21 mouse cellular contexts compared by ENCODE assay signal in genomic region chr11:109210341-109210740, GRCm38 (mm10).
DNase-seq lines count a peak whose midpoint lies in the region; ATAC-seq lines count a peak whose summit lies in the region.
"Had no signal": no experiment of that assay in that cellular context is flagged by ENCODE, and none has a peak within 500 bp of the region (broad histone marks: within the 10 kb centered on the region; RNA-seq: fewer than 3 reads in every experiment).

No protein-coding gene starts in this region.

- H3K4me1 ChIP-seq in hindbrain, embryonic 12.5 days: peaks cover 27% of the 10 kb centered on the region
- H3K4me1 ChIP-seq in hindbrain, embryonic 14.5 days (replicated peaks; ENCODE audit: control insufficient read depth, insufficient read depth, low read length): peaks cover 13% of the 10 kb centered on the region; the same call in 1 of the 2 replicates
- peaks cover 13% of the 10 kb centered on the region; the same call in 1 of the 2 replicates for H3K4me1 ChIP-seq in forebrain, embryonic 11.5 days (replicated peaks; ENCODE audit: control insufficient read depth, insufficient read depth, low read length)
- peaks cover 4% of the 10 kb centered on the region for H3K4me1 ChIP-seq in forebrain, embryonic 14.5 days (ENCODE audit: control insufficient read depth, insufficient read depth, low read length)
- peaks cover 13% of the 10 kb centered on the region for H3K4me1 ChIP-seq in midbrain, embryonic 16.5 days (ENCODE audit: control insufficient read depth, insufficient read depth, low read length)

- no peaks in the 10 kb centered on the region for H3K9me3 ChIP-seq in hindbrain, embryonic 12.5 days (replicated peaks)
- no peaks in the 10 kb centered on the region for H3K9me3 ChIP-seq in hindbrain, embryonic 14.5 days (ENCODE audit: control insufficient read depth, low read length)
- no peaks in the 10 kb centered on the region for H3K9me3 ChIP-seq in forebrain, embryonic 11.5 days (ENCODE audit: control insufficient read depth, low read length)
- no peaks in the 10 kb centered on the region for H3K9me3 ChIP-seq in forebrain, embryonic 14.5 days (replicated peaks; ENCODE audit: control insufficient read depth, low read length)
- H3K9me3 ChIP-seq in midbrain, embryonic 16.5 days (replicated peaks; ENCODE audit: control insufficient read depth, low read length, poor library complexity, severe bottlenecking): no peaks in the 10 kb centered on the region

- no peak for ATAC-seq in hindbrain, embryonic 12.5 days (ENCODE audit: low FRiP score)
- no peak for ATAC-seq in hindbrain, embryonic 14.5 days (ENCODE audit: low FRiP score)
- ATAC-seq in forebrain, embryonic 11.5 days (replicated peaks; ENCODE audit: low FRiP score): no peak
- 0 out of 2 replicates have a peak, but pooled peaks have one; percentile 5 for ATAC-seq in forebrain, embryonic 14.5 days
- ATAC-seq in midbrain, embryonic 16.5 days: 0 out of 2 replicates have a peak, but pooled peaks have one; percentile 19
- ATAC-seq: intestine, embryonic 16.5 days; Patski had no signal

- no peak for DNase-seq in hindbrain, embryonic 14.5 days (ENCODE audit: low spot score)
- DNase-seq in forebrain, embryonic 11.5 days (ENCODE audit: low spot score): no peak
- peak; percentile 59 for DNase-seq in forebrain, embryonic 14.5 days (ENCODE audit: low spot score)
- DNase-seq in thymus, postnatal 0 days (ENCODE audit: low spot score): no peak
- DNase-seq in thymus, postnatal 36 days: no peak
- DNase-seq: B cell, adult 2 months; cerebellum, adult 18-20 months; cerebellum, postnatal 36 days; gastrocnemius, postnatal 25 days; heart, adult 2 months; kidney, adult 9 months; kidney, postnatal 14 days; thymus, postnatal 25 days had no signal

- H3K4me3 ChIP-seq in hindbrain, embryonic 12.5 days: no peak overlapping the region
- no peak overlapping the region for H3K4me3 ChIP-seq in hindbrain, embryonic 14.5 days (replicated peaks; ENCODE audit: low read length)
- no peak overlapping the region for H3K4me3 ChIP-seq in forebrain, embryonic 11.5 days (ENCODE audit: low read depth, low read length)
- no peak overlapping the region for H3K4me3 ChIP-seq in forebrain, embryonic 14.5 days (ENCODE audit: low read depth, low read length)
- H3K4me3 ChIP-seq in midbrain, embryonic 16.5 days (ENCODE audit: low read depth, low read length): no peak overlapping the region
- H3K4me3 ChIP-seq: heart, adult 2 months; layer of hippocampus, adult 2 months; myocyte had no signal

- H3K4me2 ChIP-seq in hindbrain, embryonic 12.5 days (replicated peaks): 0 out of 2 replicates have a peak overlapping the region, but pooled peaks have one; percentile 4
- no peak overlapping the region for H3K4me2 ChIP-seq in hindbrain, embryonic 14.5 days (replicated peaks)
- H3K4me2 ChIP-seq in forebrain, embryonic 11.5 days (ENCODE audit: low read depth, low read length, severe bottlenecking): peak overlapping the region; percentile 21; the same call in 1 of the 2 replicates
- no peak overlapping the region for H3K4me2 ChIP-seq in forebrain, embryonic 14.5 days (ENCODE audit: low read length)
- H3K4me2 ChIP-seq in midbrain, embryonic 16.5 days (ENCODE audit: low read length): peak overlapping the region; percentile 1; the same call in 1 of the 2 replicates

- H3K36me3 ChIP-seq in hindbrain, embryonic 12.5 days: no peaks in the 10 kb centered on the region
- no peaks in the 10 kb centered on the region for H3K36me3 ChIP-seq in hindbrain, embryonic 14.5 days (replicated peaks; ENCODE audit: control insufficient read depth, insufficient read depth)
- H3K36me3 ChIP-seq in forebrain, embryonic 11.5 days (ENCODE audit: control insufficient read depth, insufficient read depth, low read length): no peaks in the 10 kb centered on the region
- H3K36me3 ChIP-seq in forebrain, embryonic 14.5 days (ENCODE audit: control insufficient read depth, insufficient read depth, low read length): no peaks in the 10 kb centered on the region
- no peaks in the 10 kb centered on the region for H3K36me3 ChIP-seq in midbrain, embryonic 16.5 days (ENCODE audit: control insufficient read depth, insufficient read depth, low read length)
- H3K36me3 ChIP-seq: G1E had no signal

- no peak overlapping the region for H3K27ac ChIP-seq in hindbrain, embryonic 12.5 days
- no peak overlapping the region for H3K27ac ChIP-seq in hindbrain, embryonic 14.5 days
- 0 out of 2 replicates have a peak overlapping the region, but pooled peaks have one; percentile 3 for H3K27ac ChIP-seq in forebrain, embryonic 11.5 days (ENCODE audit: low read depth, low read length)
- no peak overlapping the region for H3K27ac ChIP-seq in forebrain, embryonic 14.5 days (ENCODE audit: low read depth, low read length)
- H3K27ac ChIP-seq in midbrain, embryonic 16.5 days (ENCODE audit: low read length): no peak overlapping the region
- H3K27ac ChIP-seq: heart, adult 2 months; layer of hippocampus, adult 2 months had no signal

- H3K27me3 ChIP-seq in hindbrain, embryonic 12.5 days: no peaks in the 10 kb centered on the region; the same call in 1 of the 2 replicates
- no peaks in the 10 kb centered on the region for H3K27me3 ChIP-seq in hindbrain, embryonic 14.5 days (ENCODE audit: control insufficient read depth, insufficient read depth, low read length)
- H3K27me3 ChIP-seq in forebrain, embryonic 11.5 days (ENCODE audit: control insufficient read depth, insufficient read depth, low read length): no peaks in the 10 kb centered on the region
- H3K27me3 ChIP-seq in forebrain, embryonic 14.5 days (replicated peaks; ENCODE audit: control insufficient read depth, insufficient read depth, low read length): no peaks in the 10 kb centered on the region
- H3K27me3 ChIP-seq in midbrain, embryonic 16.5 days (ENCODE audit: control insufficient read depth, insufficient read depth, low read depth, low read length): no peaks in the 10 kb centered on the region
- H3K27me3 ChIP-seq: CH12.LX had no signal

- 33% methylated on average over 7 of the region's 7 CpGs for WGBS in hindbrain, embryonic 12.5 days
- WGBS in hindbrain, embryonic 14.5 days: 21% methylated on average over 7 of the region's 7 CpGs
- 29% methylated on average over 7 of the region's 7 CpGs for WGBS in forebrain, embryonic 11.5 days
- WGBS in forebrain, embryonic 14.5 days: 6% methylated on average over 7 of the region's 7 CpGs
- WGBS in midbrain, embryonic 16.5 days: 13% methylated on average over 7 of the region's 7 CpGs

- H3K9ac ChIP-seq in hindbrain, embryonic 12.5 days: no peak overlapping the region
- no peak overlapping the region for H3K9ac ChIP-seq in hindbrain, embryonic 14.5 days
- no peak overlapping the region for H3K9ac ChIP-seq in forebrain, embryonic 11.5 days (ENCODE audit: low read length)
- no peak overlapping the region for H3K9ac ChIP-seq in forebrain, embryonic 14.5 days (ENCODE audit: low read length)
- H3K9ac ChIP-seq in midbrain, embryonic 16.5 days (ENCODE audit: low read depth, low read length): no peak overlapping the region

Comparison
In these comparisons a context has a peak if more than half of its experiments do, and no peak if none do; other contexts are left out.
1. ATAC-seq: peak in forebrain, embryonic 14.5 days (single experiment) and midbrain, embryonic 16.5 days (single experiment); none in hindbrain, embryonic 12.5 days (single experiment), hindbrain, embryonic 14.5 days (single experiment) and forebrain, embryonic 11.5 days (single experiment).
2. H3K4me2 ChIP-seq: peak in hindbrain, embryonic 12.5 days (single experiment), forebrain, embryonic 11.5 days (single experiment) and midbrain, embryonic 16.5 days (single experiment); none in hindbrain, embryonic 14.5 days (single experiment) and forebrain, embryonic 14.5 days (single experiment).